26 mouse cellular contexts compared by ENCODE assay signal in genomic region chr12:35005748-35006147, GRCm38 (mm10). TPM values are rescaled to one million over a fixed set of nuclear protein-coding genes. Genes with fewer than 3 reads are reported as not detected.
"Had no signal": no experiment of that assay in that cellular context is flagged by ENCODE, and none has a peak within 500 bp of the region (broad histone marks: within the 10 kb centered on the region; RNA-seq: fewer than 3 reads in every experiment).

No protein-coding gene starts in this region.

- H3K4me3 ChIP-seq: limb, embryonic 12.5 days; limb, embryonic 15.5 days; midbrain, embryonic 12.5 days had no signal

- H3K9me3 ChIP-seq: limb, embryonic 12.5 days; limb, embryonic 15.5 days; midbrain, embryonic 12.5 days had no signal

- H3K4me1 ChIP-seq: limb, embryonic 12.5 days; limb, embryonic 15.5 days had no signal

- H3K4me2 ChIP-seq: limb, embryonic 12.5 days; limb, embryonic 15.5 days; liver, embryonic 11.5 days; lung, embryonic 14.5 days; midbrain, embryonic 12.5 days had no signal

- DNase-seq: kidney, postnatal 25 days; left cerebral cortex, postnatal 4 days; liver, postnatal 0 days; lung, embryonic 14.5 days; thymus, adult 18-20 months; thymus, postnatal 36 days had no signal

- H3K9ac ChIP-seq: limb, embryonic 12.5 days; limb, embryonic 15.5 days; liver, embryonic 14.5 days; liver, postnatal 0 days; lung, embryonic 14.5 days; midbrain, embryonic 12.5 days had no signal

- H3K36me3 ChIP-seq: limb, embryonic 12.5 days; limb, embryonic 15.5 days; midbrain, embryonic 12.5 days had no signal

- H3K27ac ChIP-seq: kidney, postnatal 0 days; limb, embryonic 12.5 days; limb, embryonic 15.5 days; liver, embryonic 14.5 days; macrophage; midbrain, embryonic 12.5 days had no signal

- ATAC-seq: liver, postnatal 0 days; lung, postnatal 0 days; midbrain, embryonic 16.5 days had no signal

- H3K27me3 ChIP-seq: limb, embryonic 12.5 days; limb, embryonic 15.5 days; midbrain, embryonic 12.5 days had no signal

RNA-seq across cellular contexts. Expression of gene Prps1l1, which starts 21.2 kb away (rescaled TPM):
- total RNA-seq: layer of hippocampus, adult 8-10 months; layer of hippocampus, postnatal 14 days; left cerebral cortex, adult 8-10 months; left cerebral cortex, postnatal 14 days; left cerebral cortex, postnatal 4 days had no signal
- polyA plus RNA-seq: kidney, postnatal 0 days; large intestine, adult 2 months; limb, embryonic 12.5 days; limb, embryonic 15.5 days; liver, embryonic 11.5 days; liver, embryonic 14.5 days; liver, postnatal 0 days; lung, embryonic 14.5 days; lung, postnatal 0 days; macrophage; midbrain, embryonic 12.5 days; midbrain, embryonic 16.5 days; neural tube, embryonic 11.5 days; neural tube, embryonic 14.5 days; small intestine, adult 2 months; spleen, adult 2 months; stomach, embryonic 16.5 days; urinary bladder, adult 2 months had no signal
